Mouse (Mus musculus): ENCODE data around the gene Bin2.

The Bin2 gene

GRCm38 (mm10) chr15:100669337-100669736 lies at the start of gene Bin2:
Bin2 (minus strand) TSS chr15:100669553.
- DNase-seq (ENCODE audit: extremely low spot score, low spot score), result no peak

GRCm38 (mm10) chr15:100718572-100718971 lies 49.2 kb upstream of the Bin2 start:
- no peak for DNase-seq (ENCODE audit: extremely low spot score, low spot score)

- DNase-seq (ENCODE audit: extremely low spot score, low spot score), result no peak
Observed at GRCm38 (mm10) chr15:100717933-100718332, 48.6 kb upstream of the Bin2 start.

GRCm38 (mm10) chr15:100715399-100715993 lies 46.1 kb upstream of the Bin2 start:
- DNase-seq (ENCODE audit: extremely low spot score, low spot score), result no peak

- DNase-seq (ENCODE audit: extremely low spot score, low spot score), result no peak
Observed at GRCm38 (mm10) chr15:100714470-100714869, 45.1 kb upstream of the Bin2 start.

- DNase-seq (ENCODE audit: extremely low spot score, low spot score), result no peak
Observed at GRCm38 (mm10) chr15:100710838-100711237, 41.5 kb upstream of the Bin2 start.

- DNase-seq (ENCODE audit: extremely low spot score, low spot score), result no peak
Observed at GRCm38 (mm10) chr15:100708433-100709078, 39.2 kb upstream of the Bin2 start.

GRCm38 (mm10) chr15:100706226-100706625 lies 36.9 kb upstream of the Bin2 start:
- no peak for DNase-seq (ENCODE audit: extremely low spot score, low spot score)

- DNase-seq (ENCODE audit: extremely low spot score, low spot score), result no peak
Observed at GRCm38 (mm10) chr15:100705376-100705775, 36.0 kb upstream of the Bin2 start.

- no peak for DNase-seq (ENCODE audit: extremely low spot score, low spot score)
Observed at GRCm38 (mm10) chr15:100703913-100704312, 34.6 kb upstream of the Bin2 start.

- no peak for DNase-seq (ENCODE audit: extremely low spot score, low spot score)
Observed at GRCm38 (mm10) chr15:100701856-100702255, 32.5 kb upstream of the Bin2 start.

GRCm38 (mm10) chr15:100701108-100701507 lies 31.8 kb upstream of the Bin2 start:
- no peak for DNase-seq (ENCODE audit: extremely low spot score, low spot score)

- DNase-seq (ENCODE audit: extremely low spot score, low spot score), result no peak
Observed at GRCm38 (mm10) chr15:100700424-100700823, 31.1 kb upstream of the Bin2 start.

GRCm38 (mm10) chr15:100699386-100699785 lies 30.0 kb upstream of the Bin2 start:
- no peak for DNase-seq (ENCODE audit: extremely low spot score, low spot score)

GRCm38 (mm10) chr15:100698078-100698477 lies 28.7 kb upstream of the Bin2 start:
- no peak for DNase-seq (ENCODE audit: extremely low spot score, low spot score)

GRCm38 (mm10) chr15:100694406-100694805 lies 25.1 kb upstream of the Bin2 start:
- DNase-seq (ENCODE audit: extremely low spot score, low spot score), result no peak

- DNase-seq (ENCODE audit: extremely low spot score, low spot score), result no peak
Observed at GRCm38 (mm10) chr15:100691990-100692389, 22.6 kb upstream of the Bin2 start.

GRCm38 (mm10) chr15:100687430-100687971 lies 18.1 kb upstream of the Bin2 start, which contains the start of gene Cela1:
Cela1 (minus strand) TSS chr15:100687921.
- DNase-seq (ENCODE audit: extremely low spot score, low spot score), result no peak

GRCm38 (mm10) chr15:100686989-100687388 lies 17.6 kb upstream of the Bin2 start:
- no peak for DNase-seq (ENCODE audit: extremely low spot score, low spot score)

GRCm38 (mm10) chr15:100686434-100686833 lies 17.1 kb upstream of the Bin2 start:
- DNase-seq (ENCODE audit: extremely low spot score, low spot score), result no peak

GRCm38 (mm10) chr15:100685849-100686248 lies 16.5 kb upstream of the Bin2 start:
- DNase-seq (ENCODE audit: extremely low spot score, low spot score), result no peak

GRCm38 (mm10) chr15:100685255-100685654 lies 15.9 kb upstream of the Bin2 start:
- DNase-seq (ENCODE audit: extremely low spot score, low spot score), result no peak

- no peak for DNase-seq (ENCODE audit: extremely low spot score, low spot score)
Observed at GRCm38 (mm10) chr15:100684450-100684849, 15.1 kb upstream of the Bin2 start.

All from neural tube, embryonic 10.5 days (tissue).